Mouse (Mus musculus) midbrain, embryonic 13.5 days (tissue): ENCODE measurements around the gene F2r. TPM values are rescaled to one million over a fixed set of nuclear protein-coding genes. Genes with fewer than 3 reads are reported as not detected.

Source experiments
- ATAC-seq: fragments of 200-750 bp; cut with Nextera tagmentation; 2 replicates; pipeline ENCODE4 v1.8.0; 2017; ENCODE audit warnings: mild to moderate bottlenecking, moderate TSS enrichment, moderate library complexity
- H3K27ac ChIP-seq: fragments of 300-500 bp; sonication (generic); 2 replicates; pipeline ENCODE4 v1.5.1; 2015; ENCODE audit warnings: inconsistent platforms, mild to moderate bottlenecking, moderate library complexity
- H3K27me3 ChIP-seq: fragments of 300-500 bp; sonication (generic); 2 replicates; pipeline ENCODE4 v1.6.1; 2015; ENCODE audit warnings: mild to moderate bottlenecking, inconsistent platforms
- H3K36me3 ChIP-seq: fragments of 300-500 bp; sonication (generic); 2 replicates; pipeline ENCODE4 v1.6.1; 2015; ENCODE audit warnings: mild to moderate bottlenecking, inconsistent platforms
- H3K4me1 ChIP-seq: fragments of 300-500 bp; sonication (generic); replicated peaks from 2 replicates; pipeline ENCODE4 v1.6.1; 2015; ENCODE audit warnings: inconsistent platforms
- H3K4me2 ChIP-seq: fragments of 300-500 bp; sonication (generic); replicated peaks from 2 replicates; pipeline ENCODE4 v1.6.1; 2015; ENCODE audit warnings: moderate library complexity, mild to moderate bottlenecking, inconsistent platforms
- H3K4me3 ChIP-seq: fragments of 300-500 bp; sonication (generic); replicated peaks from 2 replicates; pipeline ENCODE4 v1.5.1; 2015; ENCODE audit warnings: mild to moderate bottlenecking, inconsistent platforms
- H3K9ac ChIP-seq: fragments of 300-500 bp; sonication (generic); replicated peaks from 2 replicates; pipeline ENCODE4 v1.6.1; 2015; ENCODE audit warnings: mild to moderate bottlenecking, inconsistent platforms
- H3K9me3 ChIP-seq: fragments of 300-500 bp; sonication (generic); 2 replicates; pipeline ENCODE4 v1.6.1; 2016; ENCODE audit warnings: mild to moderate bottlenecking, inconsistent platforms
- WGBS: fragments of 180-500 bp; shearing (Covaris S2); methylation state at CpG from one replicate; pipeline ENCODE4 v1.1.7; 2015; 5-methylcytosine and 5-hydroxymethylcytosine counted together
- polyA plus RNA-seq: library from polyadenylated mRNA; unstranded; fragments of >200 nt; fragmentation: Nextera tagmentation; extraction: Ambion mirVana; gene quantifications from 2 replicates; pipeline ENCODE4 v1.2.1, GENCODE M21; 2015

F2r gene
- polyA plus RNA-seq, 1 experiment from 2014 or later = 86.0 TPM

GRCm38 (mm10) chr13:95553885-95554492 lies 64.3 kb downstream of the F2r start:
- Histone ChIP-seq H3K27ac (no peak overlapping the region), H3K4me1 (peaks cover 8% of the 10 kb centered on the region), H3K4me2 (no peak overlapping the region), H3K27me3 (no peaks in the 10 kb centered on the region), H3K9me3 (no peaks in the 10 kb centered on the region), H3K36me3 (no peaks in the 10 kb centered on the region), H3K4me3 (no peak overlapping the region), H3K9ac (no peak overlapping the region)
- 84% methylated on average over 11 of the region's 11 CpGs for WGBS
- no peak for ATAC-seq

Other genes with a start within 250 kb of the F2r start
- gene Aggf1, start 243.1 kb downstream of the F2r start, polyA plus RNA-seq = 41.6 and 45.1 TPM in 2 replicates
- 1.7 and 1.9 TPM in 2 replicates for gene Crhbp, start 173.6 kb downstream of the F2r start, polyA plus RNA-seq
- not detected in 2 replicates for gene S100z, start 139.8 kb downstream of the F2r start, polyA plus RNA-seq
- gene F2rl1, start 93.3 kb downstream of the F2r start, polyA plus RNA-seq = 0.17 and 0.20 TPM in 2 replicates
- gene F2rl2, start 78.4 kb upstream of the F2r start, polyA plus RNA-seq = 0.63 and 0.71 TPM in 2 replicates